Mouse (Mus musculus): ENCODE results near the gene Svs3a.
"Not testable (repeated sequence)": the region's sequence is repeated elsewhere in the genome, so short reads cannot be mapped to it uniquely, and the experiment has no call there.

The Svs3a gene

GRCm38 (mm10) chr2:164288968-164289367 lies at the start of gene Svs3a:
Svs3a (plus strand) TSS chr2:164289268.
- not testable (repeated sequence) for DNase-seq (ENCODE audit: low read depth)

DNA sequence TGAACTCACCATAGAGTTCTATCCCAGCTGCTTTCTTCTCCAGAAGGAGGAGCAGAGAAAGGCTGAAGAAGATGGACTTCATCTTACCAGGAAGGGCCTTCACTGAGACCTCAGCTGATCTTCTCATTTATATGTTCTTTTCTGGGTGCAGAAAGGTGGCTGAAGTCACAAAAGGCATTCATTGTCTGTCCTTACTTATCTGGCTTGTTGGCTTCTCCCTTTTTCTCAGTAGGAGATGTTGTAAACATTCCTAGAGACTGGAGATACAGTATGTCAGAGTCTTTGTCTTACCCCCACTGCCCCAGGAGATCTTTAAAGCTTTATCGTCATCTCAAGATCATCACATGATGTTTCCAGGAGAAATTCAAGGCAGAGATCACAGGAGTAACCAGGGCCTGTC lies 32.5 kb upstream of the Svs3a start, which contains the start of gene Svs3b:
Svs3b (minus strand) TSS at position 101 of the 400 bp plus-strand sequence.
- not testable (repeated sequence) for DNase-seq (ENCODE audit: low read depth)

DNA sequence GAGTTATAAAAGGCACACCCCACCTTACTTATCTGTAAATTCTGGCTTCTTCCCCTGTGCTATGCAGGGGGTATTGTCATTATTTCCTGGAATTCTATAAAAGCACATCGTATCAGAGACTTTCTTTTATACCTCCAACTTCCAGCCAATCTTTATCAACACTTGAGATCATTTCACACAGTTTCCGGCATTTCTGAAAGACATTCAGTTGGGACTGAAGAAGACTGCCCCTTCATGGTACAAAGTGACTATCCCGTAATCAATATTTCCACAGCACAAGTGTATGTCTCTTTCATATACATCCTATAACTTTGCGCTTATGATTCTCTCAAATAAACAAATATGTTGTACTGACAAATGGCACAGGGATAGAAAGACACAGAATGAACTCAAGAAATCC lies 10.7 kb upstream of the Svs3a start, which contains the start of gene Svs4:
Svs4 (minus strand) TSS at position 101 of the 400 bp plus-strand sequence.
- no peak for DNase-seq (ENCODE audit: low read depth)

GRCm38 (mm10) chr2:164312599-164312998 lies 23.5 kb downstream of the Svs3a start:
- no peak for DNase-seq (ENCODE audit: low read depth)

GRCm38 (mm10) chr2:164315460-164315859 lies 26.4 kb downstream of the Svs3a start:
- DNase-seq (ENCODE audit: low read depth): not testable (repeated sequence)

- not testable (repeated sequence) for DNase-seq (ENCODE audit: low read depth)
These were observed 27.4 kb downstream of the Svs3a start, which contains the start of gene Svs6 for GRCm38 (mm10) chr2:164316451-164316850. Svs6 (plus strand) TSS chr2:164316751.

DNA sequence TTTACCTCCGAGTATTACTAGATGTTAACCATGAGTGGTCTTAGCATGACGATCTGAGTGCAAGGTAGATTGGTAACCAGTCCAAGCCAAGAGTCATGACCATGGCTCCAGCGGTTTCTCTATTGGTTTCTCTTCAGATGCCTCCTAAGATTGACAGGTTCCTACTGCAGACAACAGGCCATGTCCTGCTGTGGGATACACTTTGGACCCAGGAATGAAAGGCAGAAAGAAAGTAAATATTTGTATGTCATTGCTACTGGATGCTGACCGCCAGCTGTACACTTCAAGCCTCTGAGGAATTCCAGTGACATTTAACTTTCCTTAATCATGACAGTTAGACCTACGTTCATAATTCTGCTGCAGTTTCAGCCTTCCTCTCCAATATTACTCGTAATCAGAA lies 31.9 kb downstream of the Svs3a start:
- no peak for DNase-seq (ENCODE audit: low read depth)

- DNase-seq (ENCODE audit: low read depth): not testable (repeated sequence)
These were observed 43.4 kb downstream of the Svs3a start, which contains the start of gene Svs5 for GRCm38 (mm10) chr2:164332440-164332839. Svs5 (plus strand) TSS chr2:164332740.
